Mouse (Mus musculus) MEL (cell line): ENCODE data around the gene Atp8a2.

ENCODE experiments used
- BHLHE40 ChIP-seq: IDR thresholded peaks from 2 replicates; pipeline ENCODE4 v1.6.1; 2012; ENCODE audit warnings: low read depth, mild to moderate bottlenecking, inconsistent platforms, low read length, improper control_type of control experiment, borderline replicate concordance
- CTCF ChIP-seq, 3 experiments: IDR thresholded peaks in 2 of 3; conservative IDR thresholded peaks in 1 of 3; 2 replicates each; pipeline ENCODE4 v1.5.1; 2011 to 2012; ENCODE audit warnings: low read length in 3 of 3, low read depth in 2 of 3, mild to moderate bottlenecking in 2 of 3, improper control_type of control experiment in 1 of 3, inconsistent platforms in 1 of 3, mixed read lengths in 1 of 3, moderate library complexity in 1 of 3; ENCODE audit not compliant: control insufficient read depth in 1 of 3, insufficient read depth in 1 of 3, poor library complexity in 1 of 3, severe bottlenecking in 1 of 3
- ETS1 ChIP-seq: IDR thresholded peaks from 2 replicates; pipeline ENCODE4 v1.6.1; 2012; ENCODE audit warnings: low read depth, mild to moderate bottlenecking, inconsistent platforms, low read length, improper control_type of control experiment, moderate library complexity
- MYB ChIP-seq: IDR thresholded peaks from 2 replicates; pipeline ENCODE4 v1.6.1; 2011; ENCODE audit warnings: mild to moderate bottlenecking, low read depth, low read length, improper control_type of control experiment
- POLR2A ChIP-seq, 2 experiments: IDR thresholded peaks; 2 replicates each; pipeline ENCODE4 v1.6.1; 2011 to 2012; ENCODE audit warnings: low read length in 2 of 2, mild to moderate bottlenecking in 2 of 2, control low read depth in 1 of 2, improper control_type of control experiment in 1 of 2, low read depth in 1 of 2, moderate library complexity in 1 of 2; ENCODE audit not compliant: control insufficient read depth in 1 of 2, insufficient read depth in 1 of 2, poor library complexity in 1 of 2
- TBP ChIP-seq: IDR thresholded peaks from 2 replicates; pipeline ENCODE4 v1.8.0; 2011; ENCODE audit warnings: low read depth, low read length, improper control_type of control experiment
- ZMIZ1 ChIP-seq: IDR thresholded peaks from 2 replicates; pipeline ENCODE4 v1.6.1; 2012; ENCODE audit warnings: low read depth, mild to moderate bottlenecking, inconsistent platforms, low read length, improper control_type of control experiment, moderate library complexity

DNA sequence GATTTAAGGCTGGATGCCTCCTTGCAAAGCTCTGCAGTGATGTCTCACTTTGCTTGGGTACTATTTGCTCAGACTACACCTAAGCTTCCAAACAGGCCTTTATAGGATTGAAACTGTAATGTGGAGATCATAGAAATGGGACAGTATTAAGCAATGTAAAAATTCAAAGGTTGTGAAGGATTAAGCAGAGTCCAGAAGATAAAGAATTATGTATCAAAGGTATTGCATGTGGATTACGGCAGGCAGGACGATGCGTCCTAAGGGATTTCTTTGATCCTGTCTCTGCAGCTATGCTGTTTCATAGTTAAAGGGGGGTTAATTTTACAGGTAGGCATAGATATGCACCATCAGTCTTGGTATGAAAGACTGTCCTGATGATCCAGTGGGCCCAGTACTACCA lies 604.4 kb downstream of the Atp8a2 start:
- TF ChIP-seq BHLHE40 (no peak), TBP (no peak), MYB (no peak), CTCF (IDR thresholded peaks at IDR 0.05 in 2 of 3, conservative IDR thresholded peaks at IDR 0.05 in 1 of 3; ENCODE audit: control insufficient read depth in 1 of 3, insufficient read depth in 1 of 3, low read depth in 2 of 3, low read length in 3 of 3, poor library complexity in 1 of 3, severe bottlenecking in 1 of 3) (no peak), ETS1 (no peak), ZMIZ1 (no peak), POLR2A (IDR thresholded peaks at IDR 0.05; ENCODE audit: control insufficient read depth in 1 of 2, insufficient read depth in 1 of 2, low read depth in 1 of 2, low read length in 2 of 2, poor library complexity in 1 of 2) (no peak)
